Mouse (Mus musculus): ENCODE results near the gene Prpf3. TPM values are rescaled to one million over a fixed set of nuclear protein-coding genes. Genes with fewer than 3 reads are reported as not detected.
"Not testable (repeated sequence)": the region's sequence is repeated elsewhere in the genome, so short reads cannot be mapped to it uniquely, and the experiment has no call there.

Gene Prpf3
- polyA plus RNA-seq, 1 experiment from 2014 or later = 33.7 TPM

DNA sequence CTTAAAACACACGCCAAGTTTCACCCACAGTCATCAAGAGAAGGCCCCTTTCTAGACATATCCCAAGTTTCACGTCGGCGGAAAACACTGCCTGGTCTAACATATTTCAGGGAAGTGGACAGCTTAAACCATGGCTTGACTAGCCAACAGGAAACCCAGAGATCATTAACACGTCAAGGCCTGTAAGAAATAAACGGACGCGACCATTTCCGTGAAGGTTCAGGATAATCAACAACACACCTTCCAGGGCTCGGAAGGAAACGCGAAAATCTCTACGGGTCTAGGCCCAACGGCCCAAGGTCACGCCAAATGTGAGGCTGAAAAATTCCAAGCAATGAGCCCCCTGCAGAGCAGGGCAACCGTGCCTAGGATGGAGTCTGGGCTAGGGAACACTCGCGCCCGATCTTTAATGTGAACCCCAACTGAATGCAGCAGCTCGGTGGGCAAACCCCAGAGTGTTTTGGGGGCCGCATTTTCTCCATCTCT is 37.6 kb downstream of the Prpf3 start:
- ATAC-seq (ENCODE audit: insufficient number of reproducible peaks, insufficient read depth, low FRiP score, low read depth) = no peak; the same call in 1 of the 2 replicates
- Histone ChIP-seq H3K4me2 (ENCODE audit: low read length) (peak overlapping the region; percentile 59), H3K27me3 (ENCODE audit: control insufficient read depth, insufficient read depth, low read length) (no peaks in the 10 kb centered on the region), H3K9ac (ENCODE audit: low read length) (peak overlapping the region; percentile 99), H3K36me3 (ENCODE audit: control insufficient read depth, insufficient read depth, low read length) (no peaks in the 10 kb centered on the region), H3K4me1 (ENCODE audit: control insufficient read depth in 2 of 2, insufficient read depth in 2 of 2, low read length in 2 of 2) (peaks cover 0 to 10% of the 10 kb centered on the region in 2 experiments), H3K9me3 (ENCODE audit: control insufficient read depth, low read length) (no peaks in the 10 kb centered on the region), H3K4me3 (ENCODE audit: control insufficient read depth in 1 of 2, insufficient read depth in 1 of 2, low read depth in 1 of 2, low read length in 2 of 2) (peak overlapping the region; percentile 86 to 88), H3K27ac (replicated peaks in 1 of 2; ENCODE audit: control insufficient read depth in 1 of 2, insufficient read depth in 1 of 2, low read depth in 2 of 2, low read length in 2 of 2) (peak overlapping the region; percentile 100)
- WGBS = under 1% methylated on average over 21 of the region's 21 CpGs

GRCm38 (mm10) chr3:95816681-95817080 is 39.0 kb downstream of the Prpf3 start:
- WGBS = 97% methylated on average over 3 of the region's 3 CpGs

DNA sequence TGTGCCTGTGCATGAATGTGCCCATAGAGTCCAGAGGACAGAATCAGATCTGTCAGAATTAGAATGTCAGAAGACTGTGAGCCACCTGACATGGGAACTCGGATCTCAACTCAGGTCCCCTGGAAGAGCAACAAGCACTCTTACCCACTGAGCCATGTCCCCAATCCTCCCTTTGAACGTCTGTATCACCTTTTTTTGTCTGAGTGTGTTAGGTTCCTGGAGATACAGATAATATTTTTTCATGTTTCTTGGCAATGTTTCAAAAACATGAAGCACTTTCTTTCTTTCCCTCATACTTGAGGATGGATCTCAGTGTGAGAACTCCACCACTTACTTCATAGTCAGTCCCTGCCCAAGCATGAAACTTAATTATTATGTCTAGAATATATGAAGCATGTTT is 47.3 kb downstream of the Prpf3 start:
- peaks cover 0 to 8% of the 10 kb centered on the region in 2 experiments; a peak in 1 of 4 replicates for H3K4me1 ChIP-seq (ENCODE audit: control insufficient read depth in 2 of 2, insufficient read depth in 2 of 2, low read length in 2 of 2)
- H3K9ac ChIP-seq (ENCODE audit: low read length) = no peak overlapping the region
- ATAC-seq (ENCODE audit: insufficient number of reproducible peaks, insufficient read depth, low FRiP score, low read depth) = no peak
- peaks cover 22% of the 10 kb centered on the region for H3K36me3 ChIP-seq (ENCODE audit: control insufficient read depth, insufficient read depth, low read length)
- no peak overlapping the region for H3K4me3 ChIP-seq (ENCODE audit: control insufficient read depth in 1 of 2, insufficient read depth in 1 of 2, low read depth in 1 of 2, low read length in 2 of 2)
- WGBS = 36% methylated on average over 2 of the region's 2 CpGs
- H3K9me3 ChIP-seq (ENCODE audit: control insufficient read depth, low read length) = no peaks in the 10 kb centered on the region
- H3K27ac ChIP-seq (replicated peaks in 1 of 2; ENCODE audit: control insufficient read depth in 1 of 2, insufficient read depth in 1 of 2, low read depth in 2 of 2, low read length in 2 of 2) = no peak overlapping the region
- H3K27me3 ChIP-seq (ENCODE audit: control insufficient read depth, insufficient read depth, low read length) = no peaks in the 10 kb centered on the region
- H3K4me2 ChIP-seq (ENCODE audit: low read length) = no peak overlapping the region

More at GRCm38 (mm10) chr3:95816681-95817080, 39.0 kb downstream of the Prpf3 start:
- Histone ChIP-seq H3K4me3 (ENCODE audit: control insufficient read depth in 1 of 2, insufficient read depth in 1 of 2, low read depth in 1 of 2, low read length in 2 of 2) (peak overlapping the region in 1 of 2 experiments; percentile 8; a peak in 1 of 4 replicates), H3K9me3 (ENCODE audit: control insufficient read depth, low read length) (no peaks in the 10 kb centered on the region), H3K27me3 (ENCODE audit: control insufficient read depth, insufficient read depth, low read length) (no peaks in the 10 kb centered on the region), H3K4me2 (ENCODE audit: low read length) (peak overlapping the region; percentile 59), H3K9ac (ENCODE audit: low read length) (peak overlapping the region; percentile 18; the same call in 1 of the 2 replicates), H3K27ac (replicated peaks in 1 of 2; ENCODE audit: control insufficient read depth in 1 of 2, insufficient read depth in 1 of 2, low read depth in 2 of 2, low read length in 2 of 2) (no peak overlapping the region), H3K4me1 (ENCODE audit: control insufficient read depth in 2 of 2, insufficient read depth in 2 of 2, low read length in 2 of 2) (peaks cover 0 to 10% of the 10 kb centered on the region in 2 experiments), H3K36me3 (ENCODE audit: control insufficient read depth, insufficient read depth, low read length) (no peaks in the 10 kb centered on the region)
- no peak for ATAC-seq (ENCODE audit: insufficient number of reproducible peaks, insufficient read depth, low FRiP score, low read depth)

DNA sequence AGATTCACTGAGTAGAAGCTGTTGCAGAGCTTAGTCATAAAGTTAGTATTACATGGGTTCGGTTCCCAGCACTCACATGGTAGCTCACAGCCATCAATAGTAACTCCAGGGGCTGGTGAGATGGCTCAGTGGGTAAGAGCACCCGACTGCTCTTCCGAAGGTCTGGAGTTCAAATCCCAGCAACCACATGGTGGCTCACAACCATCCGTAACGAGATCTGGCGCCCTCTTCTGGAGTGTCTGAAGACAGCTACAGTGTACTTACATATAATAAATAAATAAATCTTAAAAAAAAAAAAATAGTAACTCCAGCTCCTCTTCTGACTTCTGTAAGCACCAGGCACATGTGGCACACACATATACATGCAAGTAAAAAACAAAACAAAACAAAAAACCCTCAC is 48.1 kb downstream of the Prpf3 start:
- not testable (repeated sequence) for H3K27ac ChIP-seq (replicated peaks in 1 of 2; ENCODE audit: control insufficient read depth in 1 of 2, insufficient read depth in 1 of 2, low read depth in 2 of 2, low read length in 2 of 2); H3K4me1 ChIP-seq (ENCODE audit: control insufficient read depth in 2 of 2, insufficient read depth in 2 of 2, low read length in 2 of 2); H3K4me2 ChIP-seq (ENCODE audit: low read length); H3K9me3 ChIP-seq (ENCODE audit: control insufficient read depth, low read length); H3K9ac ChIP-seq (ENCODE audit: low read length); H3K4me3 ChIP-seq (ENCODE audit: control insufficient read depth in 1 of 2, insufficient read depth in 1 of 2, low read depth in 1 of 2, low read length in 2 of 2); ATAC-seq (ENCODE audit: insufficient number of reproducible peaks, insufficient read depth, low FRiP score, low read depth); H3K27me3 ChIP-seq (ENCODE audit: control insufficient read depth, insufficient read depth, low read length)
- whole genome bisulfite sequencing = 99% methylated on average over 3 of the region's 6 CpGs
- peaks cover 22% of the 10 kb centered on the region for H3K36me3 ChIP-seq (ENCODE audit: control insufficient read depth, insufficient read depth, low read length)

DNA sequence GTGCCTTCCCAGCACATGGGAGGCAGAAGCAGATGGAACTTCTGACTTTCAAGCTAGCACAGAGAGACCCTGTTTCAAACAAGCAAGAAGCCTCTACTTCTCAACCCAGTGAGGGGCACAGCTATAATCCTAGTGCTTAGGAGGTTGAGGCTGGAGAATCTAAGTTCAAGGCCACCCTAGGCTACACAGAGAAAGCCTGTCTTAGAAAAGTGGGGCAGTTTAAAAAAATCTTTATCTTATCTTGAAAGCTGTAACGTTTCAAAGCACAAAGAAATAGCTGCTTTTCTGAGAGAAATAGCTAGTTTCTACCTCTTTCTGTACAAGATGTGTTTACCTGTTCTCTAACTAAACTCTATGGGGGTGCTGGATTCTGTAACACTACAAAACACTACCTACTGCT is 49.0 kb downstream of the Prpf3 start:
- H3K9me3 ChIP-seq (ENCODE audit: control insufficient read depth, low read length) = no peaks in the 10 kb centered on the region
- no peak overlapping the region for H3K9ac ChIP-seq (ENCODE audit: low read length)
- H3K4me3 ChIP-seq (ENCODE audit: control insufficient read depth in 1 of 2, insufficient read depth in 1 of 2, low read depth in 1 of 2, low read length in 2 of 2) = no peak overlapping the region
- WGBS = 21% methylated on average over 1 of the region's 1 CpGs
- no peak overlapping the region for H3K27ac ChIP-seq (replicated peaks in 1 of 2; ENCODE audit: control insufficient read depth in 1 of 2, insufficient read depth in 1 of 2, low read depth in 2 of 2, low read length in 2 of 2)
- H3K4me1 ChIP-seq (ENCODE audit: control insufficient read depth in 2 of 2, insufficient read depth in 2 of 2, low read length in 2 of 2) = peaks cover 0 to 8% of the 10 kb centered on the region in 2 experiments; a peak in 1 of 4 replicates
- peaks cover 22% of the 10 kb centered on the region for H3K36me3 ChIP-seq (ENCODE audit: control insufficient read depth, insufficient read depth, low read length)
- H3K27me3 ChIP-seq (ENCODE audit: control insufficient read depth, insufficient read depth, low read length) = no peaks in the 10 kb centered on the region
- no peak overlapping the region for H3K4me2 ChIP-seq (ENCODE audit: low read length)
- ATAC-seq (ENCODE audit: insufficient number of reproducible peaks, insufficient read depth, low FRiP score, low read depth) = no peak

GRCm38 (mm10) chr3:95803851-95804250 is 51.8 kb downstream of the Prpf3 start:
- H3K27ac ChIP-seq (replicated peaks in 1 of 2; ENCODE audit: control insufficient read depth in 1 of 2, insufficient read depth in 1 of 2, low read depth in 2 of 2, low read length in 2 of 2) = no peak overlapping the region
- no peak for ATAC-seq (ENCODE audit: insufficient number of reproducible peaks, insufficient read depth, low FRiP score, low read depth)
- peaks cover 22% of the 10 kb centered on the region for H3K36me3 ChIP-seq (ENCODE audit: control insufficient read depth, insufficient read depth, low read length)
- 94% methylated on average over 4 of the region's 4 CpGs for WGBS
- H3K9ac ChIP-seq (ENCODE audit: low read length) = no peak overlapping the region
- no peak overlapping the region for H3K4me2 ChIP-seq (ENCODE audit: low read length)
- no peak overlapping the region for H3K4me3 ChIP-seq (ENCODE audit: control insufficient read depth in 1 of 2, insufficient read depth in 1 of 2, low read depth in 1 of 2, low read length in 2 of 2)
- H3K27me3 ChIP-seq (ENCODE audit: control insufficient read depth, insufficient read depth, low read length) = no peaks in the 10 kb centered on the region
- H3K4me1 ChIP-seq (ENCODE audit: control insufficient read depth in 2 of 2, insufficient read depth in 2 of 2, low read length in 2 of 2) = peaks cover 0 to 7% of the 10 kb centered on the region in 2 experiments; a peak in 1 of 4 replicates
- H3K9me3 ChIP-seq (ENCODE audit: control insufficient read depth, low read length) = no peaks in the 10 kb centered on the region

DNA sequence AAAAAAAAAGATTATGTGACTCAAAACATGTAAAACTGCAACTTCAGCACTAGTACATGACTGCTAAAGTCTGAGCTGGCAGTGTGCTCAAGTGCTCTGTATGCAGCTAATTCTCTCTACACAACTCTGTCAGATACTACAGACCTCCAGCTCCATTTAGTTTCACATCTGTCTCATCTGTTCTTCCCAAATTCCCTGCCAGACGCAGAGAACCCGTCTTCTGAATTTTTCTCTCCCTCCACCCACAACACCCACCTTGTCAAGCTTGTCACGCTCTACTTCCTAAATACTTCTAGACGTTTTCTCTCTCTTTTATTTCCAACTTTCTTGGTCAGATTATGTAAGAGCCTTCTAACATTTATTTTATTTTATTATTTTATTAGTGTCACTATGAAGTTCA is 56.9 kb downstream of the Prpf3 start:
- no peaks in the 10 kb centered on the region for H3K27me3 ChIP-seq (ENCODE audit: control insufficient read depth, insufficient read depth, low read length)
- H3K9me3 ChIP-seq (ENCODE audit: control insufficient read depth, low read length) = no peaks in the 10 kb centered on the region
- H3K4me3 ChIP-seq (ENCODE audit: control insufficient read depth in 1 of 2, insufficient read depth in 1 of 2, low read depth in 1 of 2, low read length in 2 of 2) = no peak overlapping the region
- 0 out of 4 replicates have a peak, but pooled peaks cover 0 to 3% of the 10 kb centered on the region in 2 experiments for H3K4me1 ChIP-seq (ENCODE audit: control insufficient read depth in 2 of 2, insufficient read depth in 2 of 2, low read length in 2 of 2)
- ATAC-seq (ENCODE audit: insufficient number of reproducible peaks, insufficient read depth, low FRiP score, low read depth) = no peak
- no peak overlapping the region for H3K27ac ChIP-seq (replicated peaks in 1 of 2; ENCODE audit: control insufficient read depth in 1 of 2, insufficient read depth in 1 of 2, low read depth in 2 of 2, low read length in 2 of 2)
- H3K9ac ChIP-seq (ENCODE audit: low read length) = no peak overlapping the region
- 87% methylated on average over 4 of the region's 4 CpGs for WGBS
- no peak overlapping the region for H3K4me2 ChIP-seq (ENCODE audit: low read length)
- peaks cover 2% of the 10 kb centered on the region; the same call in 1 of the 2 replicates for H3K36me3 ChIP-seq (ENCODE audit: control insufficient read depth, insufficient read depth, low read length)

DNA sequence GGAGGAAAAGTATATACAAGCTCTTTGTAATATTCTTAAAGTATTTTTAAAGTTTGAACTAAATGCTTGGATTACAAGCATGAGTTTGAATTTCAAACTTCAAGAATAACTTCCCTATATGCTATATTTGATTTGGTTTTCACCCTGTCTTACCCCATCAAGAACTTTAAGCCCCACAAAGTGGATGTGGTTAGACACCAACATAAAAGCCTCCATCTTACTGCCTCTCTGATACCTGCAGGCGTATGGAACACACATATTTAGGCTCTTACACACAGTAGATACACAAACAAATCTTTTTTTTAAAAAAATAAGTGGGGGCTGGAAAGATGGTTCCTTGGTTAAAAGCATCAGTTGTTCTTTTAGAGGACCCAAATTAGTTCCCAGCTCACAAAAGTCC is 61.4 kb downstream of the Prpf3 start:
- no peak overlapping the region for H3K4me3 ChIP-seq (ENCODE audit: control insufficient read depth in 1 of 2, insufficient read depth in 1 of 2, low read depth in 1 of 2, low read length in 2 of 2)
- H3K9me3 ChIP-seq (ENCODE audit: control insufficient read depth, low read length) = no peaks in the 10 kb centered on the region
- H3K36me3 ChIP-seq (ENCODE audit: control insufficient read depth, insufficient read depth, low read length) = no peaks in the 10 kb centered on the region
- H3K4me2 ChIP-seq (ENCODE audit: low read length) = no peak overlapping the region
- no peaks in the 10 kb centered on the region for H3K27me3 ChIP-seq (ENCODE audit: control insufficient read depth, insufficient read depth, low read length)
- no peak overlapping the region for H3K27ac ChIP-seq (replicated peaks in 1 of 2; ENCODE audit: control insufficient read depth in 1 of 2, insufficient read depth in 1 of 2, low read depth in 2 of 2, low read length in 2 of 2)
- H3K9ac ChIP-seq (ENCODE audit: low read length) = no peak overlapping the region
- H3K4me1 ChIP-seq (ENCODE audit: control insufficient read depth in 2 of 2, insufficient read depth in 2 of 2, low read length in 2 of 2) = 0 out of 4 replicates have a peak, but pooled peaks cover 0 to 6% of the 10 kb centered on the region in 2 experiments
- whole genome bisulfite sequencing = 92% methylated on average over 1 of the region's 1 CpGs
- ATAC-seq (ENCODE audit: insufficient number of reproducible peaks, insufficient read depth, low FRiP score, low read depth) = no peak

All from heart, embryonic 14.5 days (tissue).